Mouse (Mus musculus) heart, postnatal 0 days (tissue): ENCODE measurements around the gene Pstpip1.

ENCODE experiments used
- CTCF ChIP-seq: IDR thresholded peaks from 2 replicates; pipeline ENCODE4 v1.5.1; 2016; ENCODE audit warnings: antibody characterized with exemption, control low read depth, low read depth
- EP300 ChIP-seq: IDR thresholded peaks from 2 replicates; pipeline ENCODE4 v1.6.1; 2016; ENCODE audit warnings: antibody characterized with exemption, low read depth

DNA sequence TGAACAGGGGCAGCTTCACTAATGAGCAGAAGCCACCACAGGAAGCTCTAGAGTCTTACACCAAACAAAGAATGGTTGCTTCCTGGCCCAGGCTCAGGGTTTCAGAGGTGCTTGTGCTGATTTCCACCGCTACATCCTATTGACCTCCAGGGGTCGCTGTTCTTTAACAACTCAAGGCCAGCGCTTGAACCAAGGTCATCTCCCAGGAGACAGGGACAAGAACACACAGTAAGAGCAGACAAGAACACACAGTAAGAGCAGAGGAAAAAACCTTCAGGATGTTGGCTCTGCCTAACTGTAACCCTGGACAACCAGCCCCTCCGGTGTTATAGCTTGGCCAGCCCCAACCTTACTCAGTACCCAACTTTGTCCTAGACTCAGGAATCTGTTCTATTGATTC, 14.5 kb upstream of the Pstpip1 start:
- TF ChIP-seq CTCF (peak; percentile 87), EP300 (no peak)
